Mouse (Mus musculus): ENCODE results near the gene Pcca.
A peak's percentile ranks its signal among the peaks of the same experiment; 100 is the strongest.

The Pcca gene

DNA sequence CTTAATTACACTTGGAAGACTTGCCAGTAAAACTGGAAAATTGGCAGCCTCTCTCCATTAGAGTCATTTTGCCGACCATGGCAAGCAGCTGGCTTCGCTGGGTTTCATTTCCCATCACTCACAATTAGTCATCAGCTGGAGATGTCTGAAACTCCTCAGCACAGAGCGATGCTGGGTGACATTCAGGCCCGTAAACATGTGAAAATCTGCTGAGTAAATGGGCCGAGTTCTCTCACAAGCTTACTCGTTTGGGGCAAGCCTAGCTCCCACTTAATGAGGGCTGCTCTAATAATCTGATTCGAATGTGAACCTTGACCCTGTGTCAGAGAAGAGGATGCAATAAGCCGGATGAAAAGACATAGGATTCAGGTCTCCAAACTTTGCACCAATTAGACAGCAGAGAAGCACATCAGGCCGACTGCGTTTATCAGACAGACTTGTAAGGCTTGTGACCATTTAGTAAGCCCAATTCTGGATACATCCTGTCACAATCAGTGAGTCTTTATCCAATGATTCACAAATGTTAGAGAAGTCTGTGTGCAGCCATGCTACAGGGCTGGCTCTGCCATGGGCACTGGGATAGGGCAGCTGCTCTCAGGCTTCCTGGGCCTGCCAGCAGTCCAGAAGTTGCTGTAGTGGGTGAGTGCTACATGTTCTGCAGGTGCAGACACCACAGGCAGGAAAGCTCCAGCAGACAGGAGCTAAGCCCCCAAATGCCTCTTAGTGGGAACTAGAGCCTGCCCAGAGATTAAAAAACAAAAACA lies 349.9 kb downstream of the Pcca start:
- no peak for DNase-seq (ENCODE audit: low spot score in 2 of 2)

DNA sequence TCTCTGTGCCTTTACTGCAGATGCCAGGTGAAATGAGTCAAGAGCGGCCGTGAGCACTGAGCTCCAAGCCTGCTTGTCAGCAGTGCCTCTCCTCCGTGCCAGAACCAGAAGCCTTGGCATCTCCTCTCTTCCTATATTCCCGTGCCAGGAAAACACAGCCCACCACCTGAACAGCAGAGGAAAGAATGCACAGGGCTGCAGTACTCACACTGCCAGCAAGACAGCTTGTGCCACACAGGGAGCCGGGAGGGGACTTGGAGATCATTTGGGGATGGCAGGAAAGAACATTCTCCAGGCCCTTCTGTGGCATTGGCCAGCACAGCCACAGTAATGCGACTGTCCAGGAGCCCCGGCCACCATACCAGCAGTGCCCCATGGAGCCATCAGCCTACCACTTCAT lies 351.8 kb downstream of the Pcca start:
- DNase-seq (ENCODE audit: low spot score in 2 of 2), result no peak

GRCm38 (mm10) chr14:122887278-122887677 lies 353.2 kb downstream of the Pcca start:
- DNase-seq (ENCODE audit: low spot score in 2 of 2), result no peak

DNA sequence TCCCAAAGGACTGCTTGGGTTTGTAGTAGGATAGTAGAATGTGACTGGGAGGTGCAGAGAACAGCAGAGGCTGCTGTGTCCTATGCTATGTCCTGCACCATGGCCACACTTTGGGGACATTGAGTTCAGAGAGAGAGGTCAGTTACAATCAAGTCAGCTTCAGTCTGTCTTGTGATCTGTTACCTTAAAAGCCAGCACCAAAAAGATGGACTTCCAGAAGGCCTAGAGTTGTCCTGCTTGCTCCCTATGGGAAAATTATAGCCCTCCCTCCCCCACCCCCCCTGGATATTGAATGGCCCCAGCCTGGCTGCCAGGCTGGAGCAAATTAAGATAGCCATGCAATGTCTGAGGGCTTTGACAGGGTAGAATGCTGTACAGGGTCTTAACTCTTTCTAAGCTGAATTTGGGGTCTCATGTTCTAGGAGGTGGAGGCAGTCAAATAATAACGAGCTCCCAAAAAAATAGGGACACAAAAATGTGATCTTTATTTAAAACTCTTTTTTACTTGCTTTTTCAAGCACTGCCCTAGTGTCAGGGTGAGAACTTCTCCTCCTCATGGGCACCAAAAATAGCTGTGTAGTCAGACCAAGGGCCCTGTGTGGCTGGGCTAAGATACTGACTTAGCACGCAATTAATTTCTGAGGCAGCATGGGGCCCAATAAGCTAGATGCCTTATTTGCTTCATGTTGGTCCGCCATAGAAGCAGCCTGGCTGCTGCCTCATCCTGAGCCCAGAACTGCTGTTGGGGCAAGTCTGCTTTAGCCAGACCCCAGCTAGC lies 353.8 kb downstream of the Pcca start:
- DNase-seq (ENCODE audit: low spot score in 2 of 2), result no peak

DNA sequence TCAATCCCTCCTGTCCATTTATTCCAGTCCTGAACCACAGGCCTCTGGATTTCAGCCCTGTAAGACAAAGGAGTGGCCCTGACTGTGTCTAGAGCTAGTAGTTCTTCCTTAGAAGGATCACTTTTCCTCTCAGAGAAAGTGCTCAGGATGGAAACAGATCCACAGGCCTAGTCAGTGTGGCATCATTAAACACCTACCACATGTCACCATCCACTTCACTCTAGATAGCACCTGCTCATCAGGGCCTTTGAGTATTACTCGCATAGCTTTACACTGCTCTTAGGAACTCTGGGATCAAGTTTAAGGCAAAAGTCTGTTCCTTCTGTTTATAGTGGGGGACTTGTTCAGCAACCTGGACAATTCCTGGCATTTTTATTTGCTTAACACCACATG lies 354.4 kb downstream of the Pcca start:
- no peak for DNase-seq (ENCODE audit: low spot score in 2 of 2)

- DNase-seq (ENCODE audit: low spot score in 2 of 2), result no peak
Measured at GRCm38 (mm10) chr14:122891470-122891968, 357.4 kb downstream of the Pcca start.

GRCm38 (mm10) chr14:122896106-122896505 lies 362.0 kb downstream of the Pcca start:
- DNase-seq (ENCODE audit: low spot score in 2 of 2), result no peak

DNA sequence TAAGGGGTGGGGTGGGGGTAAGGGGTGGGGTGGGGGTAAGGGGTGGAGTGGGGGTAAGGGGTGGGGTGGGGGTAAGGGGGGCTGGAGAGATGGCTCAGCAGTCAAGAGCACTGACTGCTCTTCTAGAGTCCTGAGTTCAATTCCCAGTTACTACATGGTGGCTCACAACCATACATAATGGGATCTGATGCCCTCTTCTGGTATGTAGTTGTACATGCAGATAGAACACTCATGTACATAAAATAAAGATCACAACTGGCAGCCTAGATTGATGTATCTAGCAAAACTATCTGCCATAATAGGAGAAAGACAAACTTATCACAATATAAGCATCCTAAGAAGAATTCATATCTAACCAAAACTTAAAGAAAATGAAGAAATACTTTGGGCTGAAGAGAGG lies 364.4 kb downstream of the Pcca start:
- DNase-seq (ENCODE audit: low spot score in 2 of 2), result no peak

GRCm38 (mm10) chr14:122900679-122901078 lies 366.6 kb downstream of the Pcca start:
- no peak for DNase-seq (ENCODE audit: low spot score in 2 of 2)

DNA sequence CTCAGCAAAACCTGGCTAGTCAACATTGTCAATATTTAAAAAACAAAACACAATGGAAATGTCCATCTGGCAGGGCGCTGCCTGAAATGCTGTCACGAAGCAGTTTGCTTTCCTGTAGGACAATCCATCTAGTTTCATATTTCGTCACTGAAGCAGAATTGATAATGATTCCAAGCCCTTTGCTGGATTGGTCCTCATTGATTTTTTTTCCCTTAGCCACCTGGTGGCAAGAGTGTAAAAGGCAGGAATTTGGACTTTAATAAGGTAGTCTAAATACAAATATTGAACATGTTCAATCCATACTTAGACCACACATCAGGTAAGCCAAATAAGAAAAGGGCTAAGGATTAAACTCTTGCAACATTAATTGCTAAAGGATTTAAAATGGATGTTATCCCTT lies 367.1 kb downstream of the Pcca start:
- no peak for DNase-seq (ENCODE audit: low spot score in 2 of 2)

- DNase-seq (ENCODE audit: low spot score in 2 of 2), result no peak
Measured at GRCm38 (mm10) chr14:122901715-122902114, 367.6 kb downstream of the Pcca start.

- no peak for DNase-seq (ENCODE audit: low spot score in 2 of 2)
Measured at GRCm38 (mm10) chr14:122902136-122902535, 368.0 kb downstream of the Pcca start.

GRCm38 (mm10) chr14:122902884-122903283 lies 368.8 kb downstream of the Pcca start:
- peak; percentile 64 to 65 for DNase-seq (ENCODE audit: low spot score in 2 of 2)

GRCm38 (mm10) chr14:122903923-122904351 lies 369.8 kb downstream of the Pcca start:
- no peak for DNase-seq (ENCODE audit: low spot score in 2 of 2)

- DNase-seq (ENCODE audit: low spot score in 2 of 2), result no peak
Measured at GRCm38 (mm10) chr14:122905007-122905406, 370.9 kb downstream of the Pcca start.

DNA sequence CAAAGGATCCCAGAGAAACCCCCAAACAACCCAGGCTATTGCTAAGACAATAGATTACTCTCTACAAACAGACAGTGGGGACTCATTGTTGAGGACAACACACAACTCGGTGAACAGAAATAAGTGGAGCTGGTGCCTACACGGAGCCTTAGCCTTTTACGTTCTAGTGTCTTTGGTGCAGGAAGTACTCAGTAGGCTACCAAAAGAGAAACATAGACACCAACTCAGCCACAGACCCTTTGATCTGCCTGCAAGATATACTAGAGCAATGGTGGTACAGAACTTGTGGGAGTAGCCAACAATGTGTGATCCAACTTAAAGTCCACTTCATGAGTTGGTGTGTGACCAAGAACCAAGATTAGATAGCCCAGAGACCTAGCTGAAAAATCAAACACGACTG lies 374.0 kb downstream of the Pcca start:
- DNase-seq (ENCODE audit: low spot score in 2 of 2), result no peak

DNA sequence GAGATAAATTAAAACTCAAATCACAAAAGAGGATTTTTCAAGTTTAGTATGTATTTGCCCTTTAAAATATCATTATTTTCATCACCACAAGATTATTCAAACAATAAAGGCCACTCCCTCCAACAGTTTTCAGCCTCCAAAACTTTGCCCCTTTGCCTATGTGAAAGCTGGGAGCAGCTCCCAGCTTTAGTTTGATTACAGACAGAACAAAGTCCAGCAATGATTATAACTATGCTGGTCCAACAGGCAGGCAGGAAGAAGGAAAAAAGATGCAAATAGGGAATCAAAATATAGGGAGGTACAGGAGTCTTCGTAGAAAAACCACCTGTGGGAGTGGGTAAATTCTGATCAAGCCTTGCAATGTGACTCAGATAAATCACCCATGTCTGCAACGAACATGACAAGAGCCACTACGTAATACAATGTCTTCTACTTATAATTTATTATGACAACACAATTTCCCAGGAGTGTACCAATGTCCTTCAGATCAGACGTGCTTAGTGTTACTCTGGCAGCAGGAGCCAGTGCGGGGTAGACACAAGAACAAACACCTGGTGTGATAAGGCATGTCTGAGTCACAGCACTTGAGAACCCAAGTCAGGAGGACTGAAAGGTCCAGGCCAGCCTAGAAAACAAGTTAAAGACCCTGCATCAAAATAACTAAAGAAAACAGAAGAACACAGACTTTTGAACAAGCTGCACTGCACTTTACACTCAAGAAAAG lies 375.4 kb downstream of the Pcca start:
- DNase-seq (ENCODE audit: low spot score in 2 of 2), result no peak

GRCm38 (mm10) chr14:122911265-122911664 lies 377.1 kb downstream of the Pcca start:
- DNase-seq (ENCODE audit: low spot score in 2 of 2), result no peak

GRCm38 (mm10) chr14:122912137-122912536 lies 378.0 kb downstream of the Pcca start:
- DNase-seq (ENCODE audit: low spot score in 2 of 2), result no peak

- peak; percentile 48 to 82 for DNase-seq (ENCODE audit: low spot score in 2 of 2)
Measured at GRCm38 (mm10) chr14:122912812-122913498, 378.8 kb downstream of the Pcca start.

GRCm38 (mm10) chr14:122913657-122914056 lies 379.5 kb downstream of the Pcca start, which contains the start of gene Ggact:
Gene Ggact, minus strand, starts transcription at chr14:122913757.
- no peak for DNase-seq (ENCODE audit: low spot score in 2 of 2)

DNA sequence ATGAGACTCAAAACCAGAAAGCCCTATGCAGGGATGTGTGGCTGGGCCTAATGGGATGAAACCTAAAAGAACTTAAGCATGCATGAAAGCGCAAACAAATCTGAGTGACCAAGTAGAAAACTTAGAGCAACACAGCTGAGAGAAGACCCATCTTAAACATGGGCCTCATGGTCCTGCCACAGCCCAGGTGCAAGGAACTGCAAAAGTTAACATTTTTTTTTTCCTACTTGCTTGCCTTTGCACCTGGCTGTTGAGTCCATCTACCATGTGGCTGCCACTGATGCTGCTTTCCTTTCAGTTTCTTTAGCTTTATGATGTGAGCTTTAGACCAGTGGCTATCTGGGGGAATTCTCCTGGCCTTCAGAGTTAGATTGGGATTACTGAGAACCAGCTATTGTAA lies 383.6 kb downstream of the Pcca start:
- no peak for DNase-seq (ENCODE audit: low spot score in 2 of 2)

Measured in urinary bladder, adult 18-20 months (tissue).